Mouse (Mus musculus): ENCODE results near the gene Gipc2.

The Gipc2 gene

GRCm38 (mm10) chr3:152190679-152191477, 24.8 kb upstream of the Gipc2 start:
- DNase-seq (ENCODE audit: low spot score in 2 of 2) = no peak

GRCm38 (mm10) chr3:152189306-152189705, 23.3 kb upstream of the Gipc2 start:
- no peak for DNase-seq (ENCODE audit: low spot score in 2 of 2)

GRCm38 (mm10) chr3:152186106-152186505, 20.1 kb upstream of the Gipc2 start:
- no peak for DNase-seq (ENCODE audit: low spot score in 2 of 2)

- DNase-seq (ENCODE audit: low spot score in 2 of 2) = no peak
Measured at GRCm38 (mm10) chr3:152183522-152183921, 17.5 kb upstream of the Gipc2 start.

GRCm38 (mm10) chr3:152180624-152181023, 14.6 kb upstream of the Gipc2 start:
- DNase-seq (ENCODE audit: low spot score in 2 of 2) = no peak

- no peak for DNase-seq (ENCODE audit: low spot score in 2 of 2)
Measured at GRCm38 (mm10) chr3:152179285-152179684, 13.3 kb upstream of the Gipc2 start.

- DNase-seq (ENCODE audit: low spot score in 2 of 2) = no peak
Measured at GRCm38 (mm10) chr3:152178816-152179215, 12.8 kb upstream of the Gipc2 start.

GRCm38 (mm10) chr3:152172322-152172935, 6.4 kb upstream of the Gipc2 start:
- DNase-seq (ENCODE audit: low spot score in 2 of 2) = no peak

GRCm38 (mm10) chr3:152171862-152172261, 5.8 kb upstream of the Gipc2 start:
- no peak for DNase-seq (ENCODE audit: low spot score in 2 of 2)

GRCm38 (mm10) chr3:152171236-152171635, 5.2 kb upstream of the Gipc2 start:
- no peak for DNase-seq (ENCODE audit: low spot score in 2 of 2)

GRCm38 (mm10) chr3:152170407-152170806, 4.4 kb upstream of the Gipc2 start:
- DNase-seq (ENCODE audit: low spot score in 2 of 2) = no peak

GRCm38 (mm10) chr3:152168007-152168406, 2.0 kb upstream of the Gipc2 start:
- DNase-seq (ENCODE audit: low spot score in 2 of 2) = no peak

GRCm38 (mm10) chr3:152166699-152167451, 845 bp upstream of the Gipc2 start:
- DNase-seq (ENCODE audit: low spot score in 2 of 2) = peak in 1 of 2 experiments; percentile 37

- DNase-seq (ENCODE audit: low spot score in 2 of 2) = peak; percentile 67 to 68
Measured at GRCm38 (mm10) chr3:152165351-152166098, 505 bp downstream of the Gipc2 start.

- no peak for DNase-seq (ENCODE audit: low spot score in 2 of 2)
Measured at GRCm38 (mm10) chr3:152165014-152165350, 1.0 kb downstream of the Gipc2 start.

- DNase-seq (ENCODE audit: low spot score in 2 of 2) = no peak
Measured at GRCm38 (mm10) chr3:152163320-152163719, 2.7 kb downstream of the Gipc2 start.

GRCm38 (mm10) chr3:152160607-152161006, 5.4 kb downstream of the Gipc2 start:
- DNase-seq (ENCODE audit: low spot score in 2 of 2) = no peak

GRCm38 (mm10) chr3:152159321-152159720, 6.7 kb downstream of the Gipc2 start:
- no peak for DNase-seq (ENCODE audit: low spot score in 2 of 2)

GRCm38 (mm10) chr3:152158344-152159291, 7.4 kb downstream of the Gipc2 start:
- no peak for DNase-seq (ENCODE audit: low spot score in 2 of 2)

GRCm38 (mm10) chr3:152156816-152157496, 9.1 kb downstream of the Gipc2 start:
- DNase-seq (ENCODE audit: low spot score in 2 of 2) = no peak

Data from right cerebral cortex, postnatal 10 days (tissue).